Mouse (Mus musculus) heart, embryonic 16.5 days (tissue): ENCODE measurements around the gene Dmgdh. TPM values are rescaled to one million over a fixed set of nuclear protein-coding genes. Genes with fewer than 3 reads are reported as not detected.

Experiments
- ATAC-seq: fragments of 200-750 bp; cut with Nextera tagmentation; replicated peaks from 2 replicates; pipeline ENCODE4 v1.8.0; 2017; ENCODE audit warnings: moderate number of reproducible peaks; ENCODE audit not compliant: insufficient read depth, low FRiP score; ENCODE audit errors: extremely low read depth
- H3K27ac ChIP-seq: fragments of 300-500 bp; sonication (generic); 2 replicates; pipeline ENCODE4 v1.5.1; 2014; ENCODE audit warnings: mild to moderate bottlenecking, low read length, control low read depth, moderate library complexity
- H3K27me3 ChIP-seq: fragments of 300-500 bp; sonication (generic); 2 replicates; pipeline ENCODE4 v1.6.1; 2014; ENCODE audit warnings: low read length, mixed read lengths; ENCODE audit not compliant: control insufficient read depth, insufficient read depth
- H3K36me3 ChIP-seq: fragments of 300-500 bp; sonication (generic); 2 replicates; pipeline ENCODE4 v1.6.1; 2014; ENCODE audit not compliant: control insufficient read depth, insufficient read depth
- H3K4me1 ChIP-seq: fragments of 300-500 bp; sonication (generic); 2 replicates; pipeline ENCODE4 v1.6.1; 2014; ENCODE audit warnings: low read length, mixed read lengths; ENCODE audit not compliant: control insufficient read depth, insufficient read depth
- H3K4me2 ChIP-seq: fragments of 300-500 bp; sonication (generic); 2 replicates; pipeline ENCODE4 v1.6.1; 2014; ENCODE audit warnings: low read depth, mild to moderate bottlenecking, control low read depth, low read length
- H3K4me3 ChIP-seq: fragments of 300-500 bp; sonication (generic); 2 replicates; pipeline ENCODE4 v1.5.1; 2014; ENCODE audit warnings: mild to moderate bottlenecking, control low read depth, low read length
- H3K9ac ChIP-seq: fragments of 300-500 bp; sonication (generic); 2 replicates; pipeline ENCODE4 v1.6.1; 2014; ENCODE audit warnings: low read length, control low read depth
- H3K9me3 ChIP-seq: fragments of 300-500 bp; sonication (generic); replicated peaks from 2 replicates; pipeline ENCODE4 v1.6.1; 2016; ENCODE audit warnings: low read length; ENCODE audit not compliant: control insufficient read depth
- WGBS: fragments of 180-500 bp; shearing (Covaris S2); extraction: QIAGEN DNeasy Blood & Tissue Kit; methylation state at CpG from one replicate; pipeline ENCODE4 v1.1.7; 2014; 5-methylcytosine and 5-hydroxymethylcytosine counted together
- polyA plus RNA-seq: library from polyadenylated mRNA; unstranded; fragments of >200 nt; fragmentation: Nextera tagmentation; extraction: Ambion mirVana; gene quantifications from 2 replicates; pipeline ENCODE4 v1.2.1, GENCODE M21; 2015

Dmgdh gene
- polyA plus RNA-seq, 1 experiment from 2014 or later = 0.07 TPM

GRCm38 (mm10) chr13:93653382-93653781, 20.9 kb upstream of the Dmgdh start:
- H3K36me3 ChIP-seq = no peaks in the 10 kb centered on the region
- no peaks in the 10 kb centered on the region for H3K27me3 ChIP-seq
- no peak for ATAC-seq
- H3K4me3 ChIP-seq = no peak overlapping the region
- H3K4me2 ChIP-seq = no peak overlapping the region
- no peak overlapping the region for H3K9ac ChIP-seq
- H3K27ac ChIP-seq = no peak overlapping the region
- 69% methylated on average over 6 of the region's 6 CpGs for WGBS
- H3K4me1 ChIP-seq = no peaks in the 10 kb centered on the region
- H3K9me3 ChIP-seq = no peaks in the 10 kb centered on the region; the same call in 1 of the 2 replicates

DNA sequence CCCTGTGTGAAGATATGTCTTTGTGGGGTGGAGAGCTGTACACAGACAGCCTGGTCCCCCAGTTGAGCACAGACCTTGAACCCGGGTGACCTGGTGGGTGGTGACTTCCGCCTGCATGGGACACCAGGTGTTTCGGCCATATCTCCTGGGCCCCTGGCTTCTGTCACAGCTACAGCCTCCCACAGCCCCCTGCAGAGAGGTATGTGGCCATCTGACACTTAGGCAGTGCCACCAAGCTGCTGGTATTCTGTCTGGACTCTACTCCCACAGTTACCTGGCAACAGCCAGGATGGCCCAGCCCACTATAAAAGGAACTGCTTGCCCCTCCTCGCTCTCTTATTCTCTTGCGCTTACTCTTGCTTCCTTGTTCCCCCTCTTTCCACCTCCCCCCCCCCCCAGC, 16.3 kb upstream of the Dmgdh start:
- ATAC-seq = no peak
- H3K4me2 ChIP-seq = no peak overlapping the region
- H3K36me3 ChIP-seq = no peaks in the 10 kb centered on the region
- no peaks in the 10 kb centered on the region for H3K27me3 ChIP-seq
- H3K9me3 ChIP-seq = no peaks in the 10 kb centered on the region; the same call in 1 of the 2 replicates
- 80% methylated on average over 5 of the region's 5 CpGs for WGBS
- no peak overlapping the region for H3K9ac ChIP-seq
- no peak overlapping the region for H3K4me3 ChIP-seq
- H3K27ac ChIP-seq = no peak overlapping the region
- H3K4me1 ChIP-seq = no peaks in the 10 kb centered on the region

- Histone ChIP-seq H3K4me3 (no peak overlapping the region), H3K4me2 (no peak overlapping the region), H3K9me3 (peaks cover 9% of the 10 kb centered on the region), H3K36me3 (no peaks in the 10 kb centered on the region), H3K27ac (no peak overlapping the region), H3K9ac (no peak overlapping the region), H3K4me1 (no peaks in the 10 kb centered on the region), H3K27me3 (no peaks in the 10 kb centered on the region)
- WGBS = 71% methylated on average over 4 of the region's 4 CpGs
- ATAC-seq = no peak
Observed at GRCm38 (mm10) chr13:93667586-93667985, 6.6 kb upstream of the Dmgdh start.

DNA sequence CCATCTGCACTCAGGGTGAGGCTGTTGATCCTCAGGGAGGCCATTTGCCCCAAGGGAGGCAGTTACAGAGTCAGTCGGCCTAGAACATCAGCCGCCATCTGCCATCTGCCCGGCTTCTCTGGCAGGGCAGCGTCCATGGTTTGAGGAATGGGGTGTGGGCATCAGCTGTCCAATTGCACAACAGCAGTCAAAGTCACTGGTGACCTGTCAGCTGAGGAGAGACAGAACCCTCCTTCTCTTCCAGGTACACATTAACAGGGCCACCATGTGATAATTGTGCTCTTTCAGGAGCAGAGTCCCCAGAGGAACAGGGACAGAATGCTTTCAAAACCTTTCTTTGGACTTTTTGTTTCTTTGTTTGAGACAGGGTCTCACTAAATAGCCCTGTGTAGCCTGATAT, 1.9 kb upstream of the Dmgdh start:
- Histone ChIP-seq H3K27me3 (peaks cover 11% of the 10 kb centered on the region), H3K4me2 (no peak overlapping the region), H3K9me3 (peaks cover 9% of the 10 kb centered on the region), H3K4me1 (no peaks in the 10 kb centered on the region), H3K27ac (no peak overlapping the region), H3K9ac (no peak overlapping the region), H3K36me3 (no peaks in the 10 kb centered on the region), H3K4me3 (no peak overlapping the region)
- WGBS = 86% methylated on average over 4 of the region's 4 CpGs
- no peak for ATAC-seq

GRCm38 (mm10) chr13:93673296-93673695, 937 bp upstream of the Dmgdh start:
- Histone ChIP-seq H3K27me3 (peaks cover 11% of the 10 kb centered on the region), H3K27ac (no peak overlapping the region), H3K4me3 (no peak overlapping the region), H3K9me3 (peaks cover 5% of the 10 kb centered on the region), H3K4me1 (no peaks in the 10 kb centered on the region), H3K4me2 (no peak overlapping the region), H3K9ac (no peak overlapping the region), H3K36me3 (no peaks in the 10 kb centered on the region)
- ATAC-seq = no peak
- 64% methylated on average over 2 of the region's 2 CpGs for WGBS

GRCm38 (mm10) chr13:93676864-93677263, 2.6 kb downstream of the Dmgdh start:
- no peak overlapping the region for H3K9ac ChIP-seq
- H3K27me3 ChIP-seq = peaks cover 11% of the 10 kb centered on the region
- H3K36me3 ChIP-seq = no peaks in the 10 kb centered on the region
- no peak overlapping the region for H3K4me2 ChIP-seq
- ATAC-seq = no peak
- no peaks in the 10 kb centered on the region; the same call in 1 of the 2 replicates for H3K9me3 ChIP-seq
- no peaks in the 10 kb centered on the region for H3K4me1 ChIP-seq
- H3K4me3 ChIP-seq = no peak overlapping the region
- WGBS = 53% methylated on average over 9 of the region's 9 CpGs
- H3K27ac ChIP-seq = no peak overlapping the region

DNA sequence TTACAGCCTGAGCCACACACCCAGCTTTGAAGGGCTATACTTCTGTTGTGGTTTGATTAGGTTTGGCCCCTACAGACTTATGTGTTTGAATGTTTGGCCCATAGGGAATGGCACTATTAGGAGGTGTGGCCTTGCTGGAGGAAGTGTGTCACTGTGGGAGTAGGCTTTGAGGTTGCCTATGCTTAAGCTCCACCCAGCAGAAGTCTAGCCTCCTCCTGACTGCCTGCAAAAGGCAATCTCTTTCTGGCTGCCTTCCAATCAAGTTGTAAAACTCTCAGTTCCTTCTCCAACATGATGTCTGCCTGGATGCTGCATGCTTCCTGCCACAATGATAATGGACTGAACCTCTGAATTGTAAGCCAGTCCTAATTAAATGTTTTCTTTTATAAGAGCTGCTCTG, 9.1 kb downstream of the Dmgdh start:
- H3K4me3 ChIP-seq = no peak overlapping the region
- no peak overlapping the region for H3K4me2 ChIP-seq
- no peaks in the 10 kb centered on the region for H3K27me3 ChIP-seq
- no peak overlapping the region for H3K9ac ChIP-seq
- H3K27ac ChIP-seq = no peak overlapping the region
- no peaks in the 10 kb centered on the region for H3K4me1 ChIP-seq
- no peak for ATAC-seq
- no peaks in the 10 kb centered on the region for H3K36me3 ChIP-seq
- no peaks in the 10 kb centered on the region; the same call in 1 of the 2 replicates for H3K9me3 ChIP-seq

- Histone ChIP-seq H3K36me3 (no peaks in the 10 kb centered on the region), H3K9ac (no peak overlapping the region), H3K4me2 (no peak overlapping the region), H3K4me3 (no peak overlapping the region), H3K4me1 (no peaks in the 10 kb centered on the region), H3K27me3 (no peaks in the 10 kb centered on the region), H3K9me3 (no peaks in the 10 kb centered on the region), H3K27ac (no peak overlapping the region)
- 87% methylated on average over 4 of the region's 4 CpGs for WGBS
- no peak for ATAC-seq
Observed at GRCm38 (mm10) chr13:93685226-93685625, 11.0 kb downstream of the Dmgdh start.

- Histone ChIP-seq H3K27me3 (no peaks in the 10 kb centered on the region), H3K9ac (no peak overlapping the region), H3K9me3 (no peaks in the 10 kb centered on the region), H3K4me3 (no peak overlapping the region), H3K27ac (no peak overlapping the region), H3K4me2 (no peak overlapping the region), H3K4me1 (no peaks in the 10 kb centered on the region), H3K36me3 (no peaks in the 10 kb centered on the region)
- ATAC-seq = no peak
- 16% methylated on average over 5 of the region's 5 CpGs for WGBS
Observed at GRCm38 (mm10) chr13:93687321-93687720, 13.1 kb downstream of the Dmgdh start.

DNA sequence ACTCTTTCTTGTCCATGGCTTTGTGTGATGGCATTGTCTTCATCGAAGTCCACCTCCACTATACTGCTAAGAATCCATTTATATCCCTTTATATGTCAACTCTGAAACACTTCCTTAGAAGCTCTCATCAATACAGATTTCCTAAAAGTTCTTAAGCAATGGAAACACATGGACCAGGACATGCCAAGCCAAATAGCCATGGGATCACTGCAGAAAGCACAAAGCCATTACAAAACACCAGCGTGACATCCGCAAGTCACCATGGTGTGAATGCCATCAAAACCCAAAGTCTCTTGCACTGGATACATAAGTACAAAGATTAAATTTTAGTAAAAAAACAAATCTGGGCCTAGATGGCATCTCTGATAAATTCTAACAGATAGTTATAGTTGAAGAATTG, 15.3 kb downstream of the Dmgdh start:
- H3K4me3 ChIP-seq = no peak overlapping the region

More for the DNA sequence above, 15.3 kb downstream of the Dmgdh start:
- Histone ChIP-seq H3K9me3 (no peaks in the 10 kb centered on the region), H3K27me3 (no peaks in the 10 kb centered on the region), H3K27ac (no peak overlapping the region), H3K4me2 (no peak overlapping the region), H3K4me1 (no peaks in the 10 kb centered on the region), H3K9ac (no peak overlapping the region), H3K36me3 (no peaks in the 10 kb centered on the region)
- 95% methylated on average over 3 of the region's 3 CpGs for WGBS
- ATAC-seq = no peak
